Mouse (Mus musculus) cerebellum, adult 2 months (tissue): ENCODE data around the gene Nptx1.

Experiments
- CTCF ChIP-seq: fragments of 200-500 bp; IDR thresholded peaks from 2 replicates; pipeline ENCODE4 v1.5.1; 2011; ENCODE audit warnings: low read depth, mild to moderate bottlenecking, control low read depth, low read length, moderate library complexity, borderline replicate concordance; ENCODE audit not compliant: insufficient read depth
- POLR2A ChIP-seq: fragments of 200-500 bp; IDR thresholded peaks from 2 replicates; pipeline ENCODE4 v1.6.1; 2011; ENCODE audit warnings: low read length, control low read depth, borderline replicate concordance; ENCODE audit not compliant: insufficient read depth

GRCm38 (mm10) chr11:119520005-119520712 is 27.4 kb downstream of the Nptx1 start:
- TF ChIP-seq CTCF: no peak
- no peak for TF ChIP-seq POLR2A
